Mouse (Mus musculus): ENCODE results near the gene Lrr1. TPM values are rescaled to one million over a fixed set of nuclear protein-coding genes. Genes with fewer than 3 reads are reported as not detected.
"Not testable (repeated sequence)": the region's sequence is repeated elsewhere in the genome, so short reads cannot be mapped to it uniquely, and the experiment has no call there.

The Lrr1 gene
- 0.85 TPM in 1 of 2 replicates, not detected in the other for total RNA-seq (2021)
- long read RNA-seq: 0 reads

- DNase-seq: peak; percentile 81
Observed at GRCm38 (mm10) chr12:69168461-69169106, at the start of gene Lrr1. Gene Lrr1, plus strand, starts transcription at chr12:69168814.

- no peak for DNase-seq
Observed at GRCm38 (mm10) chr12:69119908-69120307, 48.7 kb upstream of the Lrr1 start.

- no peak for DNase-seq
Observed at GRCm38 (mm10) chr12:69122801-69123200, 45.8 kb upstream of the Lrr1 start.

GRCm38 (mm10) chr12:69125066-69125465 lies 43.5 kb upstream of the Lrr1 start:
- DNase-seq: no peak

- DNase-seq: peak; percentile 16
Observed at GRCm38 (mm10) chr12:69127170-69127569, 41.4 kb upstream of the Lrr1 start.

GRCm38 (mm10) chr12:69127626-69128025 lies 41.0 kb upstream of the Lrr1 start:
- no peak for DNase-seq

- DNase-seq: peak; percentile 3
Observed at GRCm38 (mm10) chr12:69129634-69130310, 38.8 kb upstream of the Lrr1 start.

- DNase-seq: no peak
Observed at GRCm38 (mm10) chr12:69130486-69130885, 38.1 kb upstream of the Lrr1 start.

GRCm38 (mm10) chr12:69131267-69131666 lies 37.3 kb upstream of the Lrr1 start:
- DNase-seq: no peak

- DNase-seq: peak; percentile 62
Observed at GRCm38 (mm10) chr12:69131981-69132380, 36.6 kb upstream of the Lrr1 start.

GRCm38 (mm10) chr12:69139201-69139600 lies 29.4 kb upstream of the Lrr1 start:
- no peak for DNase-seq

- no peak for DNase-seq
Observed at GRCm38 (mm10) chr12:69139841-69140240, 28.8 kb upstream of the Lrr1 start.

GRCm38 (mm10) chr12:69143460-69143859 lies 25.2 kb upstream of the Lrr1 start:
- DNase-seq: no peak

- DNase-seq: no peak
Observed at GRCm38 (mm10) chr12:69147166-69147735, 21.4 kb upstream of the Lrr1 start.

GRCm38 (mm10) chr12:69150049-69150448 lies 18.6 kb upstream of the Lrr1 start:
- DNase-seq: no peak

- no peak for DNase-seq
Observed at GRCm38 (mm10) chr12:69155923-69156322, 12.7 kb upstream of the Lrr1 start.

- no peak for DNase-seq
Observed at GRCm38 (mm10) chr12:69156436-69156835, 12.2 kb upstream of the Lrr1 start.

GRCm38 (mm10) chr12:69157107-69157506 lies 11.5 kb upstream of the Lrr1 start:
- no peak for DNase-seq

GRCm38 (mm10) chr12:69158366-69158764 lies 10.2 kb upstream of the Lrr1 start:
- DNase-seq: no peak

GRCm38 (mm10) chr12:69158765-69159577 lies 9.6 kb upstream of the Lrr1 start, which contains the start of gene Rps29:
Gene Rps29, minus strand, starts transcription at chr12:69159186.
- DNase-seq: peak; percentile 95

GRCm38 (mm10) chr12:69159578-69159940 lies 9.1 kb upstream of the Lrr1 start:
- no peak for DNase-seq

GRCm38 (mm10) chr12:69160677-69161076 lies 7.9 kb upstream of the Lrr1 start:
- DNase-seq: not testable (repeated sequence)

- not testable (repeated sequence) for DNase-seq
Observed at GRCm38 (mm10) chr12:69163586-69163985, 5.0 kb upstream of the Lrr1 start.

Data from adrenal gland, postnatal 25 days (tissue).